Mouse (Mus musculus) heart, adult 11 months (tissue): ENCODE measurements around the gene Zfp763.
"Not testable (repeated sequence)": the region's sequence is repeated elsewhere in the genome, so short reads cannot be mapped to it uniquely, and the experiment has no call there.

ENCODE experiments used
- DNase-seq: peaks from one replicate; pipeline ENCODE4 v3.0.0; 2022

Gene Zfp763

GRCm38 (mm10) chr17:33032900-33033891 lies at the start of gene Zfp763:
TSS of gene Zfp763 (minus strand) at chr17:33033402.
- peak; percentile 98 for DNase-seq

- no peak for DNase-seq
Measured at GRCm38 (mm10) chr17:33067958-33068357, 34.8 kb upstream of the Zfp763 start, which contains the start of gene 4921501E09Rik. TSS of gene 4921501E09Rik (minus strand) at chr17:33068058.

- DNase-seq = no peak
Measured at GRCm38 (mm10) chr17:33063001-33063400, 29.8 kb upstream of the Zfp763 start.

GRCm38 (mm10) chr17:33058791-33059190 lies 25.6 kb upstream of the Zfp763 start:
- DNase-seq = no peak

- DNase-seq = peak; percentile 43
Measured at GRCm38 (mm10) chr17:33032376-33032775, 826 bp downstream of the Zfp763 start.

- not testable (repeated sequence) for DNase-seq
Measured at GRCm38 (mm10) chr17:33020434-33020833, 12.8 kb downstream of the Zfp763 start.

GRCm38 (mm10) chr17:33008337-33008736 lies 24.9 kb downstream of the Zfp763 start:
- DNase-seq = peak; percentile 27

- no peak for DNase-seq
Measured at GRCm38 (mm10) chr17:32998492-32998891, 34.7 kb downstream of the Zfp763 start.

GRCm38 (mm10) chr17:32992699-32993474 lies 40.3 kb downstream of the Zfp763 start, which contains the start of gene Zfp952:
TSS of gene Zfp952 (plus strand) at chr17:32993129.
- peak; percentile 100 for DNase-seq

GRCm38 (mm10) chr17:32991965-32992698 lies 41.1 kb downstream of the Zfp763 start:
- DNase-seq = no peak

GRCm38 (mm10) chr17:32986301-32986700 lies 46.9 kb downstream of the Zfp763 start:
- DNase-seq = no peak

GRCm38 (mm10) chr17:32981361-32981760 lies 51.8 kb downstream of the Zfp763 start:
- DNase-seq = peak; percentile 74
